Mouse (Mus musculus) bone marrow macrophage, adult 2 months (primary cell): Measurements from ENCODE around the gene Acvr1b.

Source experiments
- CTCF ChIP-seq: IDR thresholded peaks from 2 replicates; pipeline ENCODE4 v1.5.1; 2012; ENCODE audit warnings: low read depth, mild to moderate bottlenecking, low read length, moderate library complexity
- POLR2A ChIP-seq: IDR thresholded peaks from 2 replicates; pipeline ENCODE4 v1.6.1; 2012; ENCODE audit warnings: mild to moderate bottlenecking, low read depth, low read length, borderline replicate concordance

DNA sequence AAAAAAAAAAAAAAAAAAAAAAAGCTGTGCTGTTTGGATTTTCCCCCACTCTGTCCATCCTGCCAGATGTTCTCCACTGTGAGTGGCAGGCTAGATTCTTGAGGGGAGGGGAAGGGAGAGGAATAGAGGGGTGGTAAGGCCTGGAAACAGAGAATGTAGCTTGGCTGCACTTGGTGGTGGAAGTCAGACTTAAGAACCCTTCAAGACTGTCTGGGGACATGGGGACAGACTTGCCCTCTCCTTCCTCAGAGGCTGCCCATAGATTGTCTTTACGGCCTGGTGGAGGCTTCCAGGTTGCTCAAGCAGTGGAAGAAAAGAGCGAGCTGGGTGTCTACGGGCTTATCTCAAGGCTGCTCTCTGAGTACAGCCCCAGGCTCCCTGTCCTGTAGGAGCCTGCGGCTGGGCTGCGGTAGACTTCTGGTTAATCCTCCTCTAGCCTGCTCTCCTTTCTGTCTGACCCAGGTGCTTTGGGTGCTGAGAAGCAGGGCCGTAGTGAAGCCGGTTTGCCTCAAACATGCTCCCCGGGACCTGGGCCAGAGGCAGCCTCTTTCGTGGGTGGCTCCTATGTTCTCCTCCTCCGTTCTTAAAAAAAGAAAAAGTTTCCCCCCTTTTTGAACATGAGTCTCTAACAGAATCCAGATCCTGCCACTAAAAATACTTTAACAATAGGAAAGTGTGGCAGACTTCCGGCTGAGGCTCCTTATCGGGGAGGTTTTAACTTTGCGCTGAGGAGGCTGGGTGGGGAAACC lies 87.2 kb downstream of the Acvr1b start:
- no peak for TF ChIP-seq POLR2A
- TF ChIP-seq CTCF, result no peak
